Mouse (Mus musculus): ENCODE measurements at regions not wholly inside any gene's neighbourhood (a gene's known extent, or its start where the extent isn't known, plus 50 kb on each side); places are given as distances from the start of the nearest gene placed in this dataset. TPM values are rescaled to one million over a fixed set of nuclear protein-coding genes. Genes with fewer than 3 reads are reported as not detected.

GRCm38 (mm10) chr5:51028966-51029365, 538.6 kb downstream of the Ppargc1a start:
- Histone ChIP-seq H3K27ac (no peak overlapping the region), H3K4me3 (replicated peaks) (no peak overlapping the region), H3K27me3 (replicated peaks) (no peaks in the 10 kb centered on the region), H3K9ac (no peak overlapping the region), H3K4me1 (no peaks in the 10 kb centered on the region), H3K4me2 (no peak overlapping the region), H3K36me3 (no peaks in the 10 kb centered on the region), H3K9me3 (no peaks in the 10 kb centered on the region)
- ATAC-seq (ENCODE audit: insufficient read depth, low FRiP score, low read depth) = no peak
- 75% methylated on average over 4 of the region's 4 CpGs for WGBS

- Histone ChIP-seq H3K4me1 (no peaks in the 10 kb centered on the region), H3K36me3 (no peaks in the 10 kb centered on the region), H3K4me2 (no peak overlapping the region), H3K4me3 (replicated peaks) (no peak overlapping the region), H3K9ac (no peak overlapping the region), H3K9me3 (no peaks in the 10 kb centered on the region), H3K27ac (no peak overlapping the region), H3K27me3 (replicated peaks) (no peaks in the 10 kb centered on the region)
- no peak for ATAC-seq (ENCODE audit: insufficient read depth, low FRiP score, low read depth)
- WGBS = 82% methylated on average over 2 of the region's 2 CpGs
Measured at GRCm38 (mm10) chr5:50990822-50991537, 576.5 kb downstream of the Ppargc1a start.

Small RNAs in the stretch of these regions (microRNA-seq; reads per million reads assigned to microRNA genes)
- gene Gm44377 = not detected
